Mouse (Mus musculus): Measurements from ENCODE around the gene Lsm4. TPM values are rescaled to one million over a fixed set of nuclear protein-coding genes. Genes with fewer than 3 reads are reported as not detected.

Gene Lsm4
- polyA plus RNA-seq, 1 experiment from 2014 or later = 155 TPM

GRCm38 (mm10) chr8:70635527-70635926, 37.5 kb upstream of the Lsm4 start:
- H3K4me1 ChIP-seq (replicated peaks) = peaks cover 65% of the 10 kb centered on the region
- H3K9ac ChIP-seq = peak overlapping the region; percentile 20; the same call in 1 of the 2 replicates
- 24% methylated on average over 6 of the region's 6 CpGs for WGBS (ENCODE audit: insufficient replicate concordance)
- peaks cover 18% of the 10 kb centered on the region for H3K27me3 ChIP-seq
- no peak for ATAC-seq (ENCODE audit: insufficient read depth)
- H3K4me3 ChIP-seq (replicated peaks) = no peak overlapping the region
- peak overlapping the region; percentile 81 for H3K27ac ChIP-seq (replicated peaks)
- no peak overlapping the region for H3K4me2 ChIP-seq
- H3K9me3 ChIP-seq (replicated peaks) = no peaks in the 10 kb centered on the region
- no peaks in the 10 kb centered on the region for H3K36me3 ChIP-seq (replicated peaks)

GRCm38 (mm10) chr8:70636838-70637237, 36.2 kb upstream of the Lsm4 start:
- WGBS (ENCODE audit: insufficient replicate concordance) = 49% methylated on average over 8 of the region's 8 CpGs
- Histone ChIP-seq H3K27ac (replicated peaks) (peak overlapping the region; percentile 70), H3K9me3 (replicated peaks) (no peaks in the 10 kb centered on the region), H3K4me3 (replicated peaks) (no peak overlapping the region), H3K27me3 (peaks cover 5% of the 10 kb centered on the region; the same call in 1 of the 2 replicates), H3K4me2 (no peak overlapping the region), H3K4me1 (replicated peaks) (peaks cover 53% of the 10 kb centered on the region), H3K36me3 (replicated peaks) (no peaks in the 10 kb centered on the region), H3K9ac (no peak overlapping the region)
- peak; percentile 65 for ATAC-seq (ENCODE audit: insufficient read depth)

GRCm38 (mm10) chr8:70638752-70639151, 34.3 kb upstream of the Lsm4 start:
- no peak overlapping the region for H3K4me3 ChIP-seq (replicated peaks)
- H3K27ac ChIP-seq (replicated peaks) = no peak overlapping the region
- H3K27me3 ChIP-seq = no peaks in the 10 kb centered on the region
- no peak overlapping the region for H3K9ac ChIP-seq
- peaks cover 44% of the 10 kb centered on the region for H3K4me1 ChIP-seq (replicated peaks)
- ATAC-seq (ENCODE audit: insufficient read depth) = no peak
- WGBS (ENCODE audit: insufficient replicate concordance) = 65% methylated on average over 9 of the region's 9 CpGs
- H3K9me3 ChIP-seq (replicated peaks) = no peaks in the 10 kb centered on the region
- no peaks in the 10 kb centered on the region for H3K36me3 ChIP-seq (replicated peaks)
- no peak overlapping the region for H3K4me2 ChIP-seq

GRCm38 (mm10) chr8:70643019-70643418, 30.0 kb upstream of the Lsm4 start:
- Histone ChIP-seq H3K9me3 (replicated peaks) (no peaks in the 10 kb centered on the region), H3K36me3 (replicated peaks) (no peaks in the 10 kb centered on the region), H3K4me1 (replicated peaks) (peaks cover 26% of the 10 kb centered on the region), H3K27me3 (no peaks in the 10 kb centered on the region), H3K27ac (replicated peaks) (no peak overlapping the region), H3K9ac (no peak overlapping the region), H3K4me3 (replicated peaks) (no peak overlapping the region), H3K4me2 (no peak overlapping the region)
- no peak for ATAC-seq (ENCODE audit: insufficient read depth)
- 57% methylated on average over 3 of the region's 3 CpGs for WGBS (ENCODE audit: insufficient replicate concordance)

- H3K4me2 ChIP-seq = no peak overlapping the region
- peaks cover 32% of the 10 kb centered on the region for H3K4me1 ChIP-seq (replicated peaks)
- no peaks in the 10 kb centered on the region for H3K9me3 ChIP-seq (replicated peaks)
- H3K36me3 ChIP-seq (replicated peaks) = no peaks in the 10 kb centered on the region
- ATAC-seq (ENCODE audit: insufficient read depth) = no peak
- WGBS (ENCODE audit: insufficient replicate concordance) = 71% methylated on average over 2 of the region's 2 CpGs
- H3K27me3 ChIP-seq = no peaks in the 10 kb centered on the region
- no peak overlapping the region for H3K4me3 ChIP-seq (replicated peaks)
- H3K27ac ChIP-seq (replicated peaks) = no peak overlapping the region
- no peak overlapping the region for H3K9ac ChIP-seq
These were observed 29.0 kb upstream of the Lsm4 start for GRCm38 (mm10) chr8:70644065-70644464.

- Histone ChIP-seq H3K36me3 (replicated peaks) (peaks cover 15% of the 10 kb centered on the region), H3K9me3 (replicated peaks) (no peaks in the 10 kb centered on the region), H3K4me3 (replicated peaks) (no peak overlapping the region), H3K4me1 (replicated peaks) (peaks cover 45% of the 10 kb centered on the region), H3K9ac (no peak overlapping the region), H3K4me2 (no peak overlapping the region), H3K27me3 (no peaks in the 10 kb centered on the region), H3K27ac (replicated peaks) (no peak overlapping the region)
- 49% methylated on average over 17 of the region's 17 CpGs for WGBS (ENCODE audit: insufficient replicate concordance)
- no peak for ATAC-seq (ENCODE audit: insufficient read depth)
These were observed 27.4 kb upstream of the Lsm4 start for GRCm38 (mm10) chr8:70645501-70646224.

GRCm38 (mm10) chr8:70646369-70646768, 26.7 kb upstream of the Lsm4 start:
- Histone ChIP-seq H3K4me1 (replicated peaks) (peaks cover 45% of the 10 kb centered on the region), H3K36me3 (replicated peaks) (peaks cover 22% of the 10 kb centered on the region), H3K9ac (no peak overlapping the region), H3K27me3 (no peaks in the 10 kb centered on the region), H3K4me3 (replicated peaks) (no peak overlapping the region), H3K9me3 (replicated peaks) (no peaks in the 10 kb centered on the region), H3K4me2 (no peak overlapping the region), H3K27ac (replicated peaks) (0 out of 2 replicates have a peak overlapping the region, but pooled peaks have one; percentile 64)
- ATAC-seq (ENCODE audit: insufficient read depth) = no peak
- 74% methylated on average over 6 of the region's 6 CpGs for WGBS (ENCODE audit: insufficient replicate concordance)

- H3K9ac ChIP-seq = no peak overlapping the region
- H3K27ac ChIP-seq (replicated peaks) = 0 out of 2 replicates have a peak overlapping the region, but pooled peaks have one; percentile 64
- ATAC-seq (ENCODE audit: insufficient read depth) = no peak
These were observed 26.3 kb upstream of the Lsm4 start for GRCm38 (mm10) chr8:70646775-70647174.

GRCm38 (mm10) chr8:70647343-70648163, 25.5 kb upstream of the Lsm4 start:
- Histone ChIP-seq H3K9ac (0 out of 2 replicates have a peak overlapping the region, but pooled peaks have one; percentile 11), H3K4me3 (replicated peaks) (no peak overlapping the region), H3K27me3 (no peaks in the 10 kb centered on the region), H3K9me3 (replicated peaks) (no peaks in the 10 kb centered on the region), H3K36me3 (replicated peaks) (peaks cover 33% of the 10 kb centered on the region), H3K27ac (replicated peaks) (peak overlapping the region; percentile 64), H3K4me1 (replicated peaks) (peaks cover 45% of the 10 kb centered on the region), H3K4me2 (no peak overlapping the region)
- 65% methylated on average over 8 of the region's 8 CpGs for WGBS (ENCODE audit: insufficient replicate concordance)
- ATAC-seq (ENCODE audit: insufficient read depth) = no peak

More at GRCm38 (mm10) chr8:70646775-70647174, 26.3 kb upstream of the Lsm4 start:
- Histone ChIP-seq H3K4me2 (no peak overlapping the region), H3K4me1 (replicated peaks) (peaks cover 45% of the 10 kb centered on the region), H3K36me3 (replicated peaks) (peaks cover 25% of the 10 kb centered on the region), H3K4me3 (replicated peaks) (no peak overlapping the region), H3K27me3 (no peaks in the 10 kb centered on the region), H3K9me3 (replicated peaks) (no peaks in the 10 kb centered on the region)

GRCm38 (mm10) chr8:70648164-70648442, 24.9 kb upstream of the Lsm4 start:
- Histone ChIP-seq H3K27ac (replicated peaks) (peak overlapping the region; percentile 64; the same call in 1 of the 2 replicates), H3K9ac (0 out of 2 replicates have a peak overlapping the region, but pooled peaks have one; percentile 11), H3K4me1 (replicated peaks) (peaks cover 45% of the 10 kb centered on the region), H3K27me3 (no peaks in the 10 kb centered on the region), H3K9me3 (replicated peaks) (no peaks in the 10 kb centered on the region), H3K4me3 (replicated peaks) (no peak overlapping the region), H3K36me3 (replicated peaks) (peaks cover 34% of the 10 kb centered on the region), H3K4me2 (no peak overlapping the region)
- ATAC-seq (ENCODE audit: insufficient read depth) = peak; percentile 37
- 29% methylated on average over 1 of the region's 1 CpGs for WGBS (ENCODE audit: insufficient replicate concordance)

- H3K9ac ChIP-seq = no peak overlapping the region
- no peak overlapping the region for H3K4me3 ChIP-seq (replicated peaks)
- peaks cover 45% of the 10 kb centered on the region for H3K4me1 ChIP-seq (replicated peaks)
- H3K27me3 ChIP-seq = no peaks in the 10 kb centered on the region
- peak overlapping the region; percentile 26 for H3K27ac ChIP-seq (replicated peaks)
- H3K9me3 ChIP-seq (replicated peaks) = no peaks in the 10 kb centered on the region
- no peak overlapping the region for H3K4me2 ChIP-seq
- peaks cover 34% of the 10 kb centered on the region for H3K36me3 ChIP-seq (replicated peaks)
- WGBS (ENCODE audit: insufficient replicate concordance) = 48% methylated on average over 3 of the region's 3 CpGs
- ATAC-seq (ENCODE audit: insufficient read depth) = no peak
These were observed 24.1 kb upstream of the Lsm4 start for GRCm38 (mm10) chr8:70648921-70649320.
